23 mouse cellular contexts compared by ENCODE assay signal in genomic region chr8:110152951-110153350, GRCm38 (mm10). TPM values are rescaled to one million over a fixed set of nuclear protein-coding genes. Genes with fewer than 3 reads are reported as not detected.
DNase-seq lines count a peak whose midpoint lies in the region; ATAC-seq and TF ChIP-seq lines count a peak whose summit lies in the region.
"Had no signal": no experiment of that assay in that cellular context is flagged by ENCODE, and none has a peak within 500 bp of the region (broad histone marks: within the 10 kb centered on the region; RNA-seq: fewer than 3 reads in every experiment).

No protein-coding gene starts in this region.

- DNase-seq in neural tube, embryonic 10.5 days (ENCODE audit: extremely low spot score, low spot score), result no peak
- DNase-seq in R1 (ENCODE audit: low read depth, low spot score), result peak; percentile 74
- no peak for DNase-seq in heart, adult 11 months
- no peak for DNase-seq in kidney, postnatal 4 days
- no peak for DNase-seq in left cerebral cortex, adult 11 months (ENCODE audit: low spot score)
- DNase-seq: adrenal gland, postnatal 14 days; cerebellum, adult 18-20 months; forebrain, postnatal 0 days; gastrocnemius, adult 2 months; gastrocnemius, postnatal 25 days; heart, postnatal 36 days had no signal

- peak overlapping the region; percentile 29; the same call in 1 of the 2 replicates for H3K27ac ChIP-seq in neural tube, embryonic 13.5 days (replicated peaks)
- H3K27ac ChIP-seq in neural tube, embryonic 15.5 days (replicated peaks), result no peak overlapping the region
- H3K27ac ChIP-seq: embryonic facial prominence, embryonic 10.5 days; forebrain, embryonic 13.5 days; gastrocnemius, adult 2 months; heart, embryonic 13.5 days; hindbrain, embryonic 12.5 days had no signal

- ATAC-seq in neural tube, embryonic 13.5 days (ENCODE audit: low read depth), result no peak
- ATAC-seq in neural tube, embryonic 15.5 days (ENCODE audit: low FRiP score), result no peak
- ATAC-seq: activated CD4-positive, CD25-positive, alpha-beta regulatory T cell, adult 4 months; CD4-positive, CD25-positive, alpha-beta regulatory T cell, adult 4 months; forebrain, embryonic 13.5 days; forebrain, postnatal 0 days had no signal

- H3K27me3 ChIP-seq in neural tube, embryonic 13.5 days, result no peaks in the 10 kb centered on the region
- peaks cover 56% of the 10 kb centered on the region for H3K27me3 ChIP-seq in E14TG2a.4 (ENCODE audit: insufficient read depth, low read length)
- H3K27me3 ChIP-seq in neural tube, embryonic 15.5 days (replicated peaks), result no peaks in the 10 kb centered on the region
- H3K27me3 ChIP-seq: forebrain, embryonic 13.5 days; heart, embryonic 13.5 days; hindbrain, embryonic 12.5 days had no signal

- TF ChIP-seq CTCF in E14TG2a.4 (conservative IDR thresholded peaks at IDR 0.05; ENCODE audit: low read length), result no peak

- H3K4me2 ChIP-seq in neural tube, embryonic 13.5 days, result peak overlapping the region; percentile 31
- H3K4me2 ChIP-seq in neural tube, embryonic 15.5 days, result peak overlapping the region; percentile 26
- H3K4me2 ChIP-seq: forebrain, embryonic 13.5 days; heart, embryonic 13.5 days; hindbrain, embryonic 12.5 days had no signal

- WGBS in neural tube, embryonic 13.5 days, result 70% methylated on average over 6 of the region's 6 CpGs
- WGBS in neural tube, embryonic 15.5 days, result 79% methylated on average over 6 of the region's 6 CpGs

- H3K9ac ChIP-seq in neural tube, embryonic 13.5 days, result no peak overlapping the region
- H3K9ac ChIP-seq in neural tube, embryonic 15.5 days (replicated peaks), result no peak overlapping the region
- H3K9ac ChIP-seq: forebrain, embryonic 13.5 days; forebrain, postnatal 0 days; heart, embryonic 13.5 days; hindbrain, embryonic 12.5 days had no signal

- H3K4me3 ChIP-seq in neural tube, embryonic 13.5 days, result no peak overlapping the region
- H3K4me3 ChIP-seq in E14TG2a.4 (replicated peaks; ENCODE audit: low read length), result peak overlapping the region; percentile 54
- no peak overlapping the region for H3K4me3 ChIP-seq in neural tube, embryonic 15.5 days (replicated peaks)
- H3K4me3 ChIP-seq: embryonic facial prominence, embryonic 10.5 days; forebrain, embryonic 13.5 days; gastrocnemius, adult 2 months; heart, embryonic 13.5 days; hindbrain, embryonic 12.5 days had no signal

- no peaks in the 10 kb centered on the region for H3K36me3 ChIP-seq in neural tube, embryonic 13.5 days
- H3K36me3 ChIP-seq in E14TG2a.4 (ENCODE audit: insufficient read depth, low read length), result no peaks in the 10 kb centered on the region
- H3K36me3 ChIP-seq in neural tube, embryonic 15.5 days, result no peaks in the 10 kb centered on the region
- H3K36me3 ChIP-seq: embryonic facial prominence, embryonic 10.5 days; G1E; heart, embryonic 13.5 days; hindbrain, embryonic 12.5 days had no signal

- no peaks in the 10 kb centered on the region for H3K9me3 ChIP-seq in neural tube, embryonic 13.5 days
- 0 out of 2 replicates have a peak, but pooled peaks cover 11% of the 10 kb centered on the region for H3K9me3 ChIP-seq in E14TG2a.4 (ENCODE audit: low read length)
- H3K9me3 ChIP-seq in neural tube, embryonic 15.5 days (replicated peaks), result no peaks in the 10 kb centered on the region
- H3K9me3 ChIP-seq: embryonic facial prominence, embryonic 10.5 days; forebrain, embryonic 13.5 days; heart, embryonic 13.5 days; hindbrain, embryonic 12.5 days had no signal

- H3K4me1 ChIP-seq in neural tube, embryonic 13.5 days (replicated peaks), result no peaks in the 10 kb centered on the region
- H3K4me1 ChIP-seq in E14TG2a.4 (replicated peaks; ENCODE audit: low read depth, low read length), result peaks cover 15% of the 10 kb centered on the region
- no peaks in the 10 kb centered on the region for H3K4me1 ChIP-seq in neural tube, embryonic 15.5 days
- H3K4me1 ChIP-seq: embryonic facial prominence, embryonic 10.5 days; forebrain, embryonic 13.5 days; hindbrain, embryonic 12.5 days had no signal

RNA-seq across cellular contexts. Expression of gene Calb2, which starts 15.1 kb away (rescaled TPM):
- 16.9 and 22.0 TPM in 2 replicates for polyA plus RNA-seq in neural tube, embryonic 13.5 days (2015; fragmentation: Nextera tagmentation; extraction: Ambion mirVana)
- 48.2 and 55.0 TPM in 2 replicates for polyA plus RNA-seq in neural tube, embryonic 15.5 days (2015; fragmentation: Nextera tagmentation; extraction: Ambion mirVana)
- polyA plus RNA-seq: activated CD4-positive, CD25-positive, alpha-beta regulatory T cell, adult 4 months; CD4-positive, CD25-positive, alpha-beta regulatory T cell, adult 4 months; G1E had no signal

RNA-seq across cellular contexts. Expression of gene Gm17720, which starts 50.4 kb away (rescaled TPM):
- polyA plus RNA-seq in neural tube, embryonic 13.5 days (2015; fragmentation: Nextera tagmentation; extraction: Ambion mirVana), result not detected in 2 replicates
- not detected in 2 replicates for polyA plus RNA-seq in neural tube, embryonic 15.5 days (2015; fragmentation: Nextera tagmentation; extraction: Ambion mirVana)
- polyA plus RNA-seq: activated CD4-positive, CD25-positive, alpha-beta regulatory T cell, adult 4 months; CD4-positive, CD25-positive, alpha-beta regulatory T cell, adult 4 months; embryonic facial prominence, embryonic 10.5 days; embryonic facial prominence, embryonic 14.5 days; forebrain, embryonic 13.5 days; forebrain, postnatal 0 days; G1E; heart, embryonic 13.5 days; heart, postnatal 0 days; hindbrain, embryonic 12.5 days had no signal

RNA-seq across cellular contexts. Expression of gene Gm21964, which starts 51.9 kb away (rescaled TPM):
- not detected in 2 replicates for polyA plus RNA-seq in neural tube, embryonic 13.5 days (2015; fragmentation: Nextera tagmentation; extraction: Ambion mirVana)
- not detected in 2 replicates for polyA plus RNA-seq in neural tube, embryonic 15.5 days (2015; fragmentation: Nextera tagmentation; extraction: Ambion mirVana)
- polyA plus RNA-seq: activated CD4-positive, CD25-positive, alpha-beta regulatory T cell, adult 4 months; CD4-positive, CD25-positive, alpha-beta regulatory T cell, adult 4 months; embryonic facial prominence, embryonic 10.5 days; embryonic facial prominence, embryonic 14.5 days; forebrain, embryonic 13.5 days; forebrain, postnatal 0 days; G1E; heart, embryonic 13.5 days; heart, postnatal 0 days; hindbrain, embryonic 12.5 days had no signal
